Mouse (Mus musculus) urinary bladder, postnatal 10 days (tissue): Measurements from ENCODE around the gene Tmem80.

Experiments used
- DNase-seq: peaks from one replicate; pipeline ENCODE4 v3.0.0; 2022; ENCODE audit warnings: low spot score

Tmem80 gene

DNA sequence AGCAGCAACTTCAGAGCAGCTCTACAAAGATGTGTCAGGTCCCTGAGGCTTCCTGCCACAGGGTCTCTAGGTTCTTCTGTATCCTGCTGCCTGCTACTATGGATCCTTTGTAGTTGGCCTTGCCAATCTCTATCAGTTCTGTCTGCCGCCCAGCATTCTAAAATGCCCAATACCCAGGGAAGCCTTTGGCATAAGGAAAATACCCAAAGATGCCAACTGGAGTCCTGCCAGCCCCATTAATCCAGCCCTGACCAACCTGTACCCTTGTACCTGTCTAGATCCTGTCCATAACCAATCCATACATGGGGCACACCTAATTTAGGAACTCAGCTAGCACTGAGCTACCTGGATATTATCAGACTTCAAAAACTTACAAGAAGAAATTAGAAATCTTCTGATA is 2.9 kb upstream of the Tmem80 start:
- DNase-seq: no peak

DNA sequence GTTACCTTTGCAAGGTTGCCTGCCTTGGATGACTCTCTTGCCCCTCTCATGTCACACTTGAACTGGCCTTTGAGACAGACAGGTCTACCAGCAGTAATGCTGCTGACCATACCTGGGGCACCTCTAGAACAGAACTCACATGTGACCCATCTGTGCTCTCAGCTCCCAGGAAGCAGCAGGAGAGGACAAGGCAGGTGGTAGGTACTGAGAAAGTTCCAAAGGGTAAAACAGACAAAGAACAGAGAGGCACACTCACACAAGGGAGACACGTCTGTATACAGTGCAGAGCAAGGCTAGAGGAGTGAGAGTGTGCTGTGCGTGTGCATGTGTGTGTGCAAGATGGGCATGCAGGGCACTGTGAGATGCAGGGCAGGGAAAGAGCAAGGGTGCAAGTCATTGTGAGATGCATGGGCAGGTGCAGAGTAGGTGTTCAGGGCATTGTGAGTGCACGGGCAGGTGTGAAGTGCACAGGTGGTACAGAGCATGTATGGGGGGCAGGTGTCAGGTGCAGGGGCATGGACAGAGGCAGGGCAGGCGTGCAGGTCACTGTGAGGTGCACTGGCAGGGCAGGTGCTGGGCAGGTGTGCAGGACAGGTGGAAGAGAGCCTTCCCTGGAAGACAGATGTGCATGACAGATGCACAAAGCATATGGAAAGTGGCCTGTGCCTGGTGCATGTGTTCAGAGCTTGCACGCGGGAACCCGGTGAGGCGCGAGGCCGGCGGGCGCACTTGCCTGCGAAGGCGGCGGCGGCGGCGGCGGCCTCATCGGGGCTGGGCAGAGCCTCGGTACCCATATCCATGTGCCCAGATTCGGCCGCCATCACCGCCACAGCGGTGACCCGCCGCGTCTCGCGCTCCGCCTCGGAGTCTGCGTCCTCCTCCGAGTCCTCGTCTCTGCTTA is 743 bp upstream of the Tmem80 start:
- DNase-seq: no peak

DNA sequence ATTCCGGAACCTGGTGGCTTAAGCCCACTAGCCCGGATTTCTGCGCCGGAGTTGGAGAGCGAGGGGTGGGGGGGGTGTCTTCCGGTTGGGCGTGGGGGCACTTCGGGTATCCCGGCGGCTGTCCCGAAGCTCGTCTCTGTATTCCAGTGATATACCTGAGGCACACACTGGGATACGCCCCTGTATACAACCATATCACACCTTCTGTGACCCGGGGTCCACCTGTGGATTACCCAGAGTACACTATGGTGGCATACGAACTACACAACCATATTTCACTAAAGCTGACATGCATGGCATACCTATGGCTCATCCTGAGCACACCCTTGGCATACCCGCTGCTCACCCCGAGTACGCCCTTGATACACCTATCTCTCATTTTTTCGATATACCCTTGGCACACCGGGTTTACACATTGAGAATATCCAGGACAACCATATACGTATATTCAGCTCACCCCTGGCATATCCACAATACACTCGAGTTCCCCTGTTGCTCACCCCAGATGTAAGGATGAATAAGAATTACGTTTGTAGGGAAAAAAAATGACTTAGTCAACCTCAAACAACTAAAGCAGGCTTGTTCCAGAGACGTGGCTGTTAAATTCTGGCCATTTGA is 943 bp downstream of the Tmem80 start:
- no peak for DNase-seq

DNA sequence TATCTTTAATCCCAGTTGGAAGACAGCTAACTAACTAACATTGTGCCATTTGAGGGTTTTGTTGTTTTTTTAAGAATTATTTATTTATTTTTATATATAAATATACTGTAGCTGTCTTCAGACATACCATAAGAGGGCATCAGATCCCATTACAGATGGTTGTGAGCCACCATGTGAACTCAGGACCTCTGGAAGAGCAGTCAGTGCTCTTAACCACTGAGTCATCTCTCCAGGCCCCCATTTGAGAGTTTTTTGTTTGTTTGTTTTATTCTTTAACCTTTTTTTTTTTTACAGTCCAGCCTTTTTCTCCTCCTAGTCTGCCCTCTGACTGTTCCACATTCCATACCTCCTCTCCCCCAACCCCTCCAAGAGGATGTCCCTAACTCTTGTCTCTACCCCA is 3.2 kb downstream of the Tmem80 start:
- no peak for DNase-seq

DNA sequence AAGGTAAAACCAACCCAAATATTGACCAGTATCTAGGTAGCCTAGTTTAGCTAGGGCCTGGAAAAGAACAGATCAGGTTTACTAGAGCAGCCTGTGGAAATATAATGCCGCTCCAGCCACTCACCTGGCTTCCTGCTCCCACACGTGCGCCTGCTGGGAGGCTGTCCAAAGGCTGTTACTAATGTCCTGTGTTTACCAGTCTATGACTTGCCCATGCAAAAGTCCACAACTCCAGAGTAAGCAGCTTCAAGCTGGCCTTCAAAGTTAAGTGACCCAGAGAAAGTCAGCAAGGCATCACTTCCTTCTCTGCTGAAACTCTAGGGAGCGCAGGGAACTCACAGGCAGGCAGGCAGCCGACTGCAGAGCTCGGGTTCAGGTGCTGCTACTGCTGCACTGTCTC is 4.5 kb downstream of the Tmem80 start:
- no peak for DNase-seq

DNA sequence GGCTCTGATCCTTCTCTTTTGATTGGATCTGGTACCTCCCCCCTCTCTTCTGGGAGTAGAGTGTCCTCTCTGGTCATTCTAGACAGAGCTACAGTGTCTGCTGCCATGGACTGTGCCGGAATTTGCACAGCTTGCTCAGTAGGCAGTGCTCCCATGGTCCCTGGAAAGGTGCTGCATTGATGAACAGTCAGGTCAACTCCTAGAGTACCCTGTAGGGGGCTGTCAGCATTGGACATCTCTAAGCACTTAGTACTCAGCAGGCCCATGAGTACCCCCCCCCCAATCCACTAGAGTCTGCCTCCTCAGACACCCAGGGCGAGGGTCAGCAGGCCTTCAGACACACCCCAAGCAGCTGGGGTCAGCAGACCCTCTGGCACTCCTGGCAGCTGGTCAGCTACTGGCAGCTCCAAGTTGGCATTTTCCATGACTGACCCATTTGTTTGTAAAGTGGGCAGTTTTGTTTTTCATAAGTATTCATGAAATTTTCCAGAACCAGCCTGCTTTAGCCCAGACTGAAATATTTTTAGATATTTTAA is 7.6 kb downstream of the Tmem80 start:
- no peak for DNase-seq

DNA sequence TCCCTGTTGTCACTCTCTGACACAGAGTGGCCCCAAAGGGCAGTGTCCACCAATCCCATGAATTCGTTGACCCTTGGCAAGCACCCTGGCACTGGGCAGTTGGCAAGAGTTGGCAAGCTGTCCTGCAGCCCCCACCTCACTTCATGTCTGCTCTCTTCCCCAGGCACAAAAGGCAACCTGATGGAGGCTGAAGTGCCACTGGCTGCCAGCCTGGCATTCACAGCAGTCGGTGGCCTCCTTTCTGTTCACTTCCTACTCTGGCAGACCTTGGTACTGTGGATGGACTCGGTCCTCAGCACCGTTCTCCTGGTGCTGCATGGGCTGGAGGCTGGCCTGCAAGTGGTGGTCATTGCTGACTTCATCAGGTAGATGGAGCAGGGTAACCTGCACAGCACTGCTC is 8.1 kb downstream of the Tmem80 start:
- DNase-seq: no peak

DNA sequence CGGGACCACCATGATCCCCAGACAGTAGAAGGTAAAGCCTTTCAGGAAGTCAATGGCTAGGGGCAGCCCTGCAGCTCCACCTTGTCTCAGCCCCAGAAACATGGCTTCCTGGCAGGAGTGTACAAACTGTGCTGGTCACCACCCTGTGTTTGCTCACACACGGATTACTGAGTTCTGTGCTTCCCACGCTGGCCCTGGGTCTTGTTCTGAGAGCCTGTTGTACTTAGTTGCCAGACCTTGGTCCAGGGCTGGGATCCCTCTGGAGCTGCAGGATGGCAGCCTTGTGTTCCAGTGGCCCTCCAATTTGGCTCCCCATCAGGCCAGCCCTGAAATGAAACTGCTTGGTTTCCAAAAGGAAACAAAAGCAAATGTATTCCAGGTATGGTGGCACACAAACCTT is 8.8 kb downstream of the Tmem80 start:
- DNase-seq: no peak

DNA sequence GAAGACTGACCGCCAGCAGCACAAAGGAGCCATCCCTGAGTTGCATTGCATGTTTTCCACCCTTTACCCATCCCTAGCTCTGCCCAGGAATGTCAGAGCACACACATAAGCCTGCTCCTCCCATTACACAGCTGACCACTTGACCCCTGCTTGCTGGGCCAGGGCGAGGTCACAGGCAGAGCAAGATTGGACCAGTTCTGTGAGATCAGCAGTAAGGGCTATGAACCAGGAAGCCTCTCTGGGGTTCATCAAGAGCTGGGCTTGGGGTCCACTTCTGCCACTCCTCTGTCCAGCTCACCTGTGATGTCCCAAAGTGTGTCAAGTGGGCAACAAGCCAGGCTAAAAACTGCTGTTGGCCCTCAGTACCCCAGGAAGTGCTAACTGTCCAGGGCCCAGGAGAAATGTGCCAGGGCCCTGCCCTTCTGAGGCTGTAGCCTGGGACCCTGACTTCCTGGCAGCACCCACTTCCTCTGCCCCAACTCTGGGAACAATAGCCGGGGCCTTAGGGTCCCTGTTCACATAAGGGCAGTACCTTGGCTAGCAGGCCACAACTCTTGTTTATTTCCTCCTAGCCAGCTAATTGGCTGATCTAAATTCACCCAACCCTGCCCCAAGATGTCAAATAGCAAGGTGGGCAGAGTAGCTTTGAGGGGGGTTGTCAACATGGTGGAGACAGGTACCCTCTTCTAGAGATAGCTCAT is 10.3 kb downstream of the Tmem80 start:
- DNase-seq: no peak

DNA sequence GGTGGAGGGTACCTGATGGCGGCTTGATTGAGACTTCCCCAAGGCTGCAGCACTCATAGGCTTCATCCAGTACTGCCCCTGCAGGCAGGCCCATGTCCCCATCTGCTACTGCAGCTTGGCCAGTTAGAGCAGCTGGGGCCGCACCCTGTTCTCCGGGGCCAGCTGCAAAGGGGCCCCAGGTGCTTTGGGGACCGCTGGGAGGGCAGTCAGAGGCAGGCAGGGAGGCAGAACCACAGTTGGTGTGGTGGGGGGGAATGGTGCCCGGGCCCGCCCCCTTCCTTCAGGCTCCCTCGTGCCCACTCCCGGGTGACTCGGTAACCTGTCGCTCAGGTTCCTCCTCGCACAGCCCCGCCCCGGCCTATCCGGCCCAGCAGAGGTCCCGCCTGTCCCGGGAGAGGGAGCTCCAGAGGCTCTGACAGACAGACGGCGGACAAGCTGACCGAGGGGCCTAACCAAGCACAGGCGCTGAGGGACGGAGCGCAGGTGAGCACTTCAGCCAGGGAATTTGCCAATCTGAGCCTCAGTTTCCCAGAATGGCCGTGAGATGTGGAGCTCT is 11.1 kb downstream of the Tmem80 start, which contains the start of gene Eps8l2:
Gene Eps8l2 (plus strand): TSS at position 305 of the 556 bp plus-strand sequence.
- DNase-seq: no peak

DNA sequence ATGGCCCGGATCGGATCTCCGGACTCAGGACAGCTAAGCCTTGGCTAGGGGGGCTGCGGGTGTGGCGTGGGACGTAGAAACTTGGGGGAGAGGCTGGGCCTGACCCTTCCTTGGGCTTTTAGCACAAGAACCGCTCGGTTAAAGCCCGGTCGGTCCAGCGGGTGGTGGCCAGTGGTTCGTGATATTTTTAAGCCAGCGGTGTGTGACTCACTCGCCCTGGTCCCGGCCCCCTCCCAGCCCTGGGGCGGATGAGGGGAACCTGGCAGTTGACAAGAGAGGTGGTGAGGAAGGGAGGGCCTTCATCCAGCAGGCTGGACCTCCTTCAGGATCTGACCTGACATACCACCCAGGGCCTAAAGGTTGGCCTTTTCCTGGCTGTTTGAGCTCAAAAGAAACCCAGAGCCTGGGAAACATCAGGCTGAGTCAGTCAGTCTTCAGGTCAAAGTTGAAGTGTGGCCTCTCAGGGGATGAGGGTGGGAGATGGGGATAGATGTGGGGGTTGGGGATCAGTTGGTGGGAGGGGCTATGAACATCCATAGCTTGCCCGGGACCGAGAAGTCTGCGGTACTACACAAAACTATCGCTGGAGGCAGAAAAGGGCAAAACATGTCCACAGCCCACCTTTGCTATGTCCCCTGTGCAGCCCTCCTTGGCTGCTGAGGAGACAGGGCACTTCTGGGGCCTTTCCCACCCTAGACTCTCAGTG is 11.8 kb downstream of the Tmem80 start:
- DNase-seq: no peak

DNA sequence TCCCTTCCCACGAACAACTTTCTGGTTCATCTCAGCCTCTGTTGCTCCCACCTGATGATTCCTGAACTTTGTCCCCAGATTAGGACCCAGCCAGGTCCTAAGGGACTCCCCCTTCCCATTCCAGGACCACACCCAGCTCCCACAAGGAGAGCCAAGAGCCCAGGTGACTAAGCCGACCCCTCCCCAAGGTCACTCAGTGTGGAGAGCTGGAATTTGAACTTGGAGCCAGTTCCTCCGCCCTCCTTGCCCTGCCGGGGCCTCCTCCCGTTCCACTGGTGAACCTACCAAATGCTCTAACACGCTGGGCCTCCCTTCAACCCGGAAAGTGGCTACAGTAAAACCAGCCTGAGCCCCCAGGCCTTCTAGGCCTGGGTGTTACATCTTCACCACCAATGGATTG is 12.5 kb downstream of the Tmem80 start:
- no peak for DNase-seq

DNA sequence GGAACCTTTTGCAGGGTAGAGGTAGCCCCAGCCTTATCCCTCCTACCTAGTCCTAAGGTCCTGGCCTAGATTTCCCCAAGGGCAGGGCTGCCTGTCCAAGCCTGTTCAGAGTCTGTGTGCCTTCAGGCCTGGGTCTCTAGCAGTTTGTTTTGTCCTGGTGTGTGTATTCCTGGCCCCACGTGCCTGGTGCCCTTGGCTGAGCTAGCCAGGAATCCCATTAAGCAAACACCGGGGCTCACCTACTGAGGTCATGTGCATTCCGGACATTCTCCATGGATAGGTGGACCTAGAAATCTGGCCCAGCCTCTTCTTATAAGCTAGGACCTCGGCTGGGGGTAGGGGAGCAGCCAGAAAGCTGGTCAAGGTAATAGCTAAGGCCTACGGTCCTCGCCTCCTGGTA is 12.9 kb downstream of the Tmem80 start:
- no peak for DNase-seq

DNA sequence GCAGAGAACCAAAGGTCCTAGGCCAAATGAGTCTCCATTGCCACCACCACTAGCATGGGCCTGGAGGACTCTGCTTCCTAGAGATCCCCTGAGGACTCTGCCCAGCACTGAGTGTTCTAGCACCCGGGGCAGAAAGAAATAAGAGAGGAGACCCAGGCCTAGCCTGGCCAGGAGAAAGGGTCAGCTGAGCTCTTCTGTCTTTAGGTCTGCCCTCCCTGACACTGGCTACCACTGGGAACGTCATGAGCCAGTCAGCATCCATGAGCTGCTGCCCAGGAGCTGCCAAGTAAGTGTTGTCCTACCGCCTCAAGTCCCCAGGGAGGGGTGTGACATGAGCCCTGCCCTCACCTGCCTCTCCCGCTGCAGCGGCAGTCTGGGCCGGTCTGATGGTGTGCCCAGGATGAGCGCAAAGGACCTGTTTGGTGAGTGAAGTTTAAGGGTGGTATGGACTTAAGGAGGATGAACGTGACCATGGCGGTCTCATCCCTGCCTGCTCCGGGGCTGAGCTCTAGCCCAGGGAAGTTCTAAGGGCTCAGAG is 14.2 kb downstream of the Tmem80 start:
- no peak for DNase-seq

DNA sequence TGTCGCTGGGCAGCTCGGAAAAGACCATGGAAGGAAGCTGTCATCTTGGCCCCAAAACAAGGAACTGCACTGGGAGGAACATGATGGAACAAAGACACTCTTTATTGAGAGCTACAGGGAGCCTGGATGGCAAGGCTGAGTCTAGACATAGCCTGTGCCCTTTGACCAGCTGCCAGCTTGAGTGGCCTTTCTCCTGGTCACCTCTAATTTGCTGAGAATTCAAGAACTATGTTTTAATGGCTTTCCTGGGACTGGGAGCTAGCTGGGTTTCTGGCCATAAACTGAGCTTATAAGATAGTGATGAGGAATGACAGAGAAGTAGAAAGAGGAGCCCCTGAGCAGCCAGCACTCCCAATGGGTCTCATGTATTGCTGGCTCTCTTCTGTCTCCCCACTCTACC is 15.7 kb downstream of the Tmem80 start:
- DNase-seq: no peak

DNA sequence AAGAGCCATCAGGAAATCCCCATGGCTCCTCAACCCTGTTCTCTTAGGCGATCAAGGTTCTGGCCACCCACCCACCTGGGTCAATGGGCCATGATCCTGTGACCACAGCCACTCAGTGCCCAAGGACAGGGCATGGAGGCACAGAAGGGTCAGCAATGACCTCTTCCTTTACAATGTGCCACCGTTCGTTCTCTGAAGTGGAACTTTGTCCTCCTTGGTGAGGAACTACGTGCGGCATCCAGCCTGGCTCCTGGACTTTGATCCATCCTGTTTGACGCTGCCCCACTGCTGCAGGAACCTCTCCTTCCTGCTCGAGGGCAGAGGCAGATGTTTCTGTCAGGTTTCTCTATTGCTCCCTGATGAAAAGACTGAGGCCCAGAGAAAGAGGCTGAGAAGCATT is 16.2 kb downstream of the Tmem80 start:
- no peak for DNase-seq

DNA sequence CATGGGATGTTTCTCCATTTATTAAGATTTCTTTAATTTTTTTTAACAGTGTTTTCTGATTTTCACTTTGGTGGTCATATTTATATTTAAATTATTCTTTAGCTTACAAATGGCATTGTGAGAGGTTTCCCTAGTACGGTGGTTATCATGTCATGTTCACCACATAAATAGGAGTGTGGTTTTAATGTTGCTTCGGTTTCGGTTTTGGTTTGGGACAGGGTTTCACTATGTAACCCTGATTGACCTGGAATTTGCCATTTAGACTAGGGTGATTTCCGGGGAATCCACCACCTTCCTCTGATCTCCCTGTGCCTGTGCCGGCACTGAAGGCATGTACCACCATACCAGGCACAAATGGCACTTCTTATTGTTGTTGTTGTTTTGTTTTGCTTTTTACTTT is 17.2 kb downstream of the Tmem80 start:
- DNase-seq: no peak

DNA sequence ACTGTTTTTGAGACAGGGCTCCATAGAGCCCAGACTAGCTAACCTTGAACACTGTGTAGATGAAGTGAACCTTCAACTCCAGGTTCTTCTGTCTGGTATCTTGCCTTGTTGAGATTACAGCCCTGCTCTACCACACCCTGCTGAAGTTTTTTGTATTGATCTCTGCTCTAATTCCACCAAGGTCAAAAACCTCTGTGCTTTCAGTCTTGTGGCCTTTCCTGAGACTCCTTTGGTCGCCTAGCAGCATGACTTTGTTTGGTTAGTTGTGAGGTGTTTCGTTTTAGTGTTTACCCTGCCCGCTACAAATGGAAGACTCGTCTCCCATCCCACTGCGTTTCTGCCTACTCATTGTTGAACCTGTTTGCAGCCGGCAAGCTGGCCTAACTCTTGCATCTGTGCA is 23.5 kb downstream of the Tmem80 start:
- DNase-seq: no peak

DNA sequence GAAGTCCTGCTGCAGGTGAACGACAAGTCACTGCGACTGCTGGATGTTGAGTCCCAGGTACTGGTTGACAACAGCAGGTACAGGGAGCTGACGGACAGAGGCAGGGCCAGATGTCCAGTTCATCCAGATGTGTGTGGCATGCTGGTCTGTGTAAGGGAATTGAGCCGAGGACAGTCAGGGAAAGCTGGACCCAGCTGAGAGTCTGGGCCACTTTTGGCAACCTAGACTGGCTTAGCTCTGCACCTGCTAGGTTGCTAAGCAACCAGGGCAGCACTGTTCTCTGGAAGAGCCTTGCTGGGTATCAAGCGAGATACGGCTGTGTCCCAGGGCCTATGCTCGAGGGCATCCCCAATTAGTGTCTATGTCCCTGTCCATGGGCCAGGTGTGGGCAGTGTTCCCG is 27.5 kb downstream of the Tmem80 start:
- DNase-seq: no peak

DNA sequence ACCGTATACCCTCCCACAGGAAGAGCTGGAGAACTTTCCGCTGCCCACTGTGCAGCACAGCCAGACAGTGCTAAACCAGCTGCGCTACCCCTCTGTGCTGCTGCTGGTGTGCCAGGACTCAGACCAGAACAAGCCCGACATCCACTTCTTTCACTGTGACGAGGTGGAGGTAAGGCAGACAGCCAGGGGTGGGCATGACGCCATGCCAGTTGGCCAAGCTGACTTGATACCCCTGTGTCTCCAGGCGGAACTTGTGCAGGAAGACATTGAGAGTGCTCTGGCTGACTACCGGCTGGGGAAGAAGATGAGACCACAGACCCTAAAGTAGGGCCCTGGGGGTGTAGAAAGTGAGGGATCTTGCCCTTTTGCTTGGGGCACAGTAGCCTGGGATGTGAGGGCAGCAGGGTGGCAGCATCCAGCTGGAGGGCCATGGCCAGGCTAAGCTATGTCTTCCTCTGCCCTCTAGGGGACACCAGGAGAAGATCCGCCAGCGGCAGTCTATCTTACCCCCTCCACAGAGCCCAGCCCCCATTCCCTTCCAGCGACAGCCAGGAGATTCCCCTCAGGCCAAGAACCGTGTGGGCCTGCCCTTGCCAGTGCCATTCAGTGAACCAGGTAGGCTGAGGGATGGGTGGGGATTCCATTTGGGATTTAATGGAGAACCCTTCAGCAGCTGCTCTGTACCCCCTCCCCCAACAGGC is 28.2 kb downstream of the Tmem80 start:
- no peak for DNase-seq

DNA sequence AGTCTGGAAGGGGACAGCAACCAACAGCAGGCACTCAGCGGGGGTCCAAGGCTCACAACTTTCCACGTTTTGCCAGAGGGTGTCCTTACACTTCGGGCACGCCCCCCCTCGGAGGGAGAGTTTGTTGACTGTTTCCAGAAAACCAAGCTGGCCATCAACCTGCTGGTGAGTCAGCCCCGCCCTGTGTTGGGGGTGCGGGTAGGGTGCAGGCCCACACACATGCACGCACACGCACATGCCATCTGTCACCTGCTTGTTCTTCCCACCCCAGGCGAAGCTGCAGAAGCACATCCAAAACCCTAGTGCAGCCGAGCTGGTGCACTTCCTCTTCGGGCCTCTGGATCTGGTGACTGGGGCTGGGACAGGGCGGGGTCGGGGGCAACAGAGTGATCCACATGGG is 29.4 kb downstream of the Tmem80 start:
- no peak for DNase-seq
